Mouse (Mus musculus) forebrain, embryonic 15.5 days (tissue): ENCODE data around the gene Setd7. TPM values are rescaled to one million over a fixed set of nuclear protein-coding genes. Genes with fewer than 3 reads are reported as not detected.
A peak's percentile ranks its signal among the peaks of the same experiment; 100 is the strongest.

ENCODE experiments used
- ATAC-seq: fragments of 200-750 bp; cut with Nextera tagmentation; replicated peaks from 2 replicates; pipeline ENCODE4 v1.8.0; 2017; ENCODE audit warnings: mild to moderate bottlenecking, moderate TSS enrichment, moderate library complexity
- H3K27ac ChIP-seq: fragments of 300-500 bp; sonication (generic); replicated peaks from 2 replicates; pipeline ENCODE4 v1.5.1; 2015; ENCODE audit warnings: mild to moderate bottlenecking, inconsistent platforms
- H3K27me3 ChIP-seq: fragments of 300-500 bp; sonication (generic); 2 replicates; pipeline ENCODE4 v1.6.1; 2015; ENCODE audit warnings: inconsistent platforms
- H3K36me3 ChIP-seq: fragments of 300-500 bp; sonication (generic); 2 replicates; pipeline ENCODE4 v1.6.1; 2015; ENCODE audit warnings: mild to moderate bottlenecking, inconsistent platforms
- H3K4me1 ChIP-seq: fragments of 300-500 bp; sonication (generic); 2 replicates; pipeline ENCODE4 v1.6.1; 2015; ENCODE audit warnings: inconsistent platforms
- H3K4me2 ChIP-seq: fragments of 300-500 bp; sonication (generic); replicated peaks from 2 replicates; pipeline ENCODE4 v1.6.1; 2015; ENCODE audit warnings: mild to moderate bottlenecking, inconsistent platforms
- H3K4me3 ChIP-seq: fragments of 300-500 bp; sonication (generic); 2 replicates; pipeline ENCODE4 v1.5.1; 2015; ENCODE audit warnings: mild to moderate bottlenecking, inconsistent platforms
- H3K9ac ChIP-seq: fragments of 300-500 bp; sonication (generic); replicated peaks from 2 replicates; pipeline ENCODE4 v1.6.1; 2015; ENCODE audit warnings: mild to moderate bottlenecking, inconsistent platforms
- H3K9me3 ChIP-seq: fragments of 300-500 bp; sonication (generic); 2 replicates; pipeline ENCODE4 v1.6.1; 2016; ENCODE audit warnings: inconsistent platforms
- WGBS: fragments of 180-500 bp; shearing (Covaris S2); methylation state at CpG from one replicate; pipeline ENCODE4 v1.1.7; 2015; ENCODE audit warnings: mixed read lengths; 5-methylcytosine and 5-hydroxymethylcytosine counted together
- polyA plus RNA-seq: library from polyadenylated mRNA; unstranded; fragments of >200 nt; fragmentation: Nextera tagmentation; extraction: Ambion mirVana; gene quantifications from 2 replicates; pipeline ENCODE4 v1.2.1, GENCODE M21; 2015

Gene Setd7
- polyA plus RNA-seq, 1 experiment from 2014 or later: 4.4 TPM

- ATAC-seq: no peak
- Histone ChIP-seq H3K27ac (no peak overlapping the region), H3K4me2 (no peak overlapping the region), H3K9ac (no peak overlapping the region), H3K36me3 (peaks cover 3% of the 10 kb centered on the region; the same call in 1 of the 2 replicates), H3K9me3 (no peaks in the 10 kb centered on the region), H3K27me3 (no peaks in the 10 kb centered on the region), H3K4me3 (no peak overlapping the region), H3K4me1 (peaks cover 10% of the 10 kb centered on the region)
- WGBS: 94% methylated on average over 4 of the region's 4 CpGs
Measured at GRCm38 (mm10) chr3:51499876-51500275, 60.8 kb downstream of the Setd7 start.

- Histone ChIP-seq H3K4me1 (no peaks in the 10 kb centered on the region), H3K4me3 (no peak overlapping the region), H3K9me3 (no peaks in the 10 kb centered on the region), H3K27me3 (no peaks in the 10 kb centered on the region), H3K27ac (no peak overlapping the region), H3K9ac (no peak overlapping the region), H3K4me2 (no peak overlapping the region), H3K36me3 (peaks cover 8% of the 10 kb centered on the region)
- ATAC-seq: no peak
- 86% methylated on average over 5 of the region's 5 CpGs for WGBS
Measured at GRCm38 (mm10) chr3:51498659-51499058, 62.0 kb downstream of the Setd7 start.

- no peak for ATAC-seq
Measured at GRCm38 (mm10) chr3:51497978-51498377, 62.7 kb downstream of the Setd7 start.

GRCm38 (mm10) chr3:51495646-51496045 lies 65.0 kb downstream of the Setd7 start:
- H3K4me2 ChIP-seq: no peak overlapping the region
- H3K27ac ChIP-seq: no peak overlapping the region
- 93% methylated on average over 9 of the region's 9 CpGs for WGBS
- no peaks in the 10 kb centered on the region for H3K27me3 ChIP-seq
- H3K36me3 ChIP-seq: peaks cover 11% of the 10 kb centered on the region
- H3K9me3 ChIP-seq: no peaks in the 10 kb centered on the region
- H3K9ac ChIP-seq: no peak overlapping the region
- H3K4me1 ChIP-seq: no peaks in the 10 kb centered on the region
- H3K4me3 ChIP-seq: no peak overlapping the region
- ATAC-seq: no peak

More at GRCm38 (mm10) chr3:51497978-51498377, 62.7 kb downstream of the Setd7 start:
- Histone ChIP-seq H3K36me3 (peaks cover 11% of the 10 kb centered on the region), H3K4me1 (no peaks in the 10 kb centered on the region), H3K4me3 (no peak overlapping the region), H3K27me3 (no peaks in the 10 kb centered on the region), H3K9me3 (no peaks in the 10 kb centered on the region), H3K4me2 (no peak overlapping the region), H3K27ac (no peak overlapping the region), H3K9ac (no peak overlapping the region)
- WGBS: 100% methylated on average over 1 of the region's 1 CpGs

- ATAC-seq: no peak
- Histone ChIP-seq H3K27me3 (no peaks in the 10 kb centered on the region), H3K4me1 (peaks cover 6% of the 10 kb centered on the region; the same call in 1 of the 2 replicates)
Measured at GRCm38 (mm10) chr3:51494466-51494865, 66.2 kb downstream of the Setd7 start.

GRCm38 (mm10) chr3:51493272-51493838 lies 67.3 kb downstream of the Setd7 start:
- H3K4me2 ChIP-seq: no peak overlapping the region
- WGBS: 91% methylated on average over 13 of the region's 13 CpGs
- H3K4me3 ChIP-seq: no peak overlapping the region
- no peak overlapping the region for H3K9ac ChIP-seq
- peaks cover 11% of the 10 kb centered on the region for H3K36me3 ChIP-seq
- peaks cover 6% of the 10 kb centered on the region; the same call in 1 of the 2 replicates for H3K4me1 ChIP-seq
- H3K27me3 ChIP-seq: no peaks in the 10 kb centered on the region
- no peak overlapping the region for H3K27ac ChIP-seq
- H3K9me3 ChIP-seq: no peaks in the 10 kb centered on the region
- no peak for ATAC-seq

More at GRCm38 (mm10) chr3:51494466-51494865, 66.2 kb downstream of the Setd7 start:
- H3K4me3 ChIP-seq: no peak overlapping the region
- H3K9me3 ChIP-seq: no peaks in the 10 kb centered on the region
- no peak overlapping the region for H3K4me2 ChIP-seq
- no peak overlapping the region for H3K9ac ChIP-seq
- H3K27ac ChIP-seq: no peak overlapping the region
- 79% methylated on average over 2 of the region's 2 CpGs for WGBS
- H3K36me3 ChIP-seq: peaks cover 11% of the 10 kb centered on the region

- 51% methylated on average over 7 of the region's 7 CpGs for WGBS
- peaks cover 11% of the 10 kb centered on the region for H3K36me3 ChIP-seq
- no peak overlapping the region for H3K4me3 ChIP-seq
- no peaks in the 10 kb centered on the region for H3K9me3 ChIP-seq
- no peak for ATAC-seq
- H3K4me1 ChIP-seq: peaks cover 14% of the 10 kb centered on the region
- no peak overlapping the region for H3K9ac ChIP-seq
- no peaks in the 10 kb centered on the region for H3K27me3 ChIP-seq
- no peak overlapping the region for H3K4me2 ChIP-seq
- H3K27ac ChIP-seq: no peak overlapping the region
Measured at GRCm38 (mm10) chr3:51490088-51490753, 70.5 kb downstream of the Setd7 start.

- no peak for ATAC-seq
- no peaks in the 10 kb centered on the region for H3K9me3 ChIP-seq
- no peak overlapping the region for H3K9ac ChIP-seq
- peaks cover 30% of the 10 kb centered on the region for H3K4me1 ChIP-seq
- H3K27me3 ChIP-seq: no peaks in the 10 kb centered on the region
- H3K27ac ChIP-seq: no peak overlapping the region
- no peak overlapping the region for H3K4me2 ChIP-seq
- H3K4me3 ChIP-seq: no peak overlapping the region
- H3K36me3 ChIP-seq: no peaks in the 10 kb centered on the region
- 74% methylated on average over 4 of the region's 4 CpGs for WGBS
Measured at GRCm38 (mm10) chr3:51486491-51487195, 74.0 kb downstream of the Setd7 start.

GRCm38 (mm10) chr3:51485347-51485746 lies 75.3 kb downstream of the Setd7 start:
- no peak overlapping the region for H3K27ac ChIP-seq
- H3K4me3 ChIP-seq: peak overlapping the region; percentile 91
- no peaks in the 10 kb centered on the region for H3K27me3 ChIP-seq
- no peak for ATAC-seq
- H3K4me2 ChIP-seq: peak overlapping the region; percentile 73
- H3K9ac ChIP-seq: 0 out of 2 replicates have a peak overlapping the region, but pooled peaks have one; percentile 86
- WGBS: 82% methylated on average over 4 of the region's 4 CpGs
- no peaks in the 10 kb centered on the region for H3K9me3 ChIP-seq
- no peaks in the 10 kb centered on the region for H3K36me3 ChIP-seq
- H3K4me1 ChIP-seq: peaks cover 30% of the 10 kb centered on the region

- under 1% methylated on average over 33 of the region's 33 CpGs for WGBS
- peak overlapping the region; percentile 95 for H3K27ac ChIP-seq
- H3K9me3 ChIP-seq: no peaks in the 10 kb centered on the region
- ATAC-seq: peak; percentile 36; the same call in 1 of the 2 replicates
- peak overlapping the region; percentile 86 for H3K9ac ChIP-seq
- no peaks in the 10 kb centered on the region for H3K27me3 ChIP-seq
- peak overlapping the region; percentile 91 for H3K4me3 ChIP-seq
- no peaks in the 10 kb centered on the region for H3K36me3 ChIP-seq
- peak overlapping the region; percentile 73 for H3K4me2 ChIP-seq
- H3K4me1 ChIP-seq: peaks cover 24% of the 10 kb centered on the region
Measured at GRCm38 (mm10) chr3:51484370-51484769, 76.3 kb downstream of the Setd7 start.

GRCm38 (mm10) chr3:51483741-51484359 lies 76.8 kb downstream of the Setd7 start, which contains the start of gene Rab33b:
TSS of gene Rab33b (plus strand) at chr3:51483920.
- Histone ChIP-seq H3K9me3 (no peaks in the 10 kb centered on the region), H3K27me3 (no peaks in the 10 kb centered on the region), H3K4me2 (peak within 1 kb of the TSS; percentile 73), H3K4me1 (peaks cover 24% of the 10 kb centered on the region), H3K27ac (peak within 1 kb of the TSS; percentile 95), H3K9ac (peak within 1 kb of the TSS; percentile 86), H3K4me3 (peak within 1 kb of the TSS; percentile 91), H3K36me3 (no peaks in the 10 kb centered on the region)
- peak; percentile 95 for ATAC-seq
- under 1% methylated on average over 70 of the region's 70 CpGs for WGBS
